21 mouse cellular contexts compared by ENCODE assay signal in the genomic region with DNA sequence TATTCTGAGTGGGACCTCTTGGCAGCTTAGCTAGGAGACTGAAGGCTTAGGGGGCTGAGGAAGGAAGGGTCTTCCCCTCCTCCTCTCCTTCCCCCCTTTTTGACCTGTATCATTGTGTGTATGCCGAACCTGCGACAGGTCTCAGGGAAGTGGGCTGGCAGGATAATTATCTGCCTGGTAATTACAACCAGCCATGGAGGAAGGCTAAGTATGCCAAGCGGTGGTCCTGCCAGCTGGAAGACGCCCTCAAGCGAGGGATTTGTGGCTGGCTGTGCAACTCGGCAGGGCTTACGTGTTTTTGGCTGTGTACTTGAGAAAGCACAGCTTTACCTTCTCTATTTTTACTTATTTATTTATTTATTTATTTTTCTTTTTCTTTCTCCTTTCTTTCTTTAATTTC.
DNase-seq lines count a peak whose midpoint lies in the region; ATAC-seq and TF ChIP-seq lines count a peak whose summit lies in the region.
"Had no signal": no experiment of that assay in that cellular context is flagged by ENCODE, and none has a peak within 500 bp of the region (broad histone marks: within the 10 kb centered on the region; RNA-seq: fewer than 3 reads in every experiment).

No protein-coding gene starts in this region.

- H3K4me1 ChIP-seq in cerebellum, adult 2 months (ENCODE audit: control insufficient read depth, insufficient read depth, low read length) = no peaks in the 10 kb centered on the region
- H3K4me1 ChIP-seq in embryonic facial prominence, embryonic 14.5 days (ENCODE audit: control insufficient read depth, insufficient read depth, low read length) = no peaks in the 10 kb centered on the region

- H3K36me3 ChIP-seq in embryonic facial prominence, embryonic 14.5 days (ENCODE audit: control insufficient read depth, insufficient read depth, low read length) = no peaks in the 10 kb centered on the region
- H3K36me3 ChIP-seq: heart, embryonic 13.5 days; limb, embryonic 12.5 days had no signal

- ATAC-seq in embryonic facial prominence, embryonic 14.5 days (ENCODE audit: low read depth) = no peak
- ATAC-seq: inflammation-experienced regulatory T-cells, adult 6 months; liver, postnatal 0 days; lung, postnatal 0 days had no signal

- H3K9me3 ChIP-seq in embryonic facial prominence, embryonic 14.5 days (ENCODE audit: control insufficient read depth, low read length) = peaks cover 10% of the 10 kb centered on the region

- intact Hi-C loops in gastrocnemius, postnatal 14 days (cut with DNase I; ENCODE audit: low total_unique reads) = no loop called here
- intact Hi-C loops in gastrocnemius, postnatal 36 days (cut with DNase I) = no loop called here

- no peak overlapping the region for H3K9ac ChIP-seq in embryonic facial prominence, embryonic 14.5 days (ENCODE audit: low read depth, low read length)
- H3K9ac ChIP-seq: heart, embryonic 13.5 days; limb, embryonic 12.5 days; liver, postnatal 0 days had no signal

- TF ChIP-seq CTCF in cerebellum, adult 2 months (IDR thresholded peaks at IDR 0.05; ENCODE audit: borderline replicate concordance, insufficient read depth, low read depth, low read length) = no peak

- H3K4me3 ChIP-seq in cerebellum, adult 2 months (replicated peaks; ENCODE audit: insufficient read depth, low read depth, low read length) = no peak overlapping the region
- H3K4me3 ChIP-seq in embryonic facial prominence, embryonic 14.5 days (ENCODE audit: low read depth, low read length) = no peak overlapping the region
- H3K4me3 ChIP-seq: heart, adult 2 months; heart, embryonic 13.5 days; limb, embryonic 12.5 days had no signal

- no peak overlapping the region for H3K27ac ChIP-seq in cerebellum, adult 2 months (ENCODE audit: insufficient read depth, low read length)
- no peak overlapping the region for H3K27ac ChIP-seq in embryonic facial prominence, embryonic 14.5 days (replicated peaks; ENCODE audit: low read depth, low read length)
- H3K27ac ChIP-seq: heart, adult 2 months; heart, embryonic 13.5 days; kidney, postnatal 0 days; limb, embryonic 12.5 days; macrophage had no signal

- H3K27me3 ChIP-seq in cerebellum, adult 2 months (ENCODE audit: control insufficient read depth, insufficient read depth, low read length) = no peaks in the 10 kb centered on the region
- H3K27me3 ChIP-seq in embryonic facial prominence, embryonic 14.5 days (replicated peaks; ENCODE audit: control insufficient read depth, insufficient read depth, low read length) = no peaks in the 10 kb centered on the region
- H3K27me3 ChIP-seq: heart, embryonic 13.5 days had no signal

- peak; percentile 31 to 36 for DNase-seq in cerebellum, postnatal 14 days
- DNase-seq in cerebellum, adult 2 months = no peak
- DNase-seq in gastrocnemius, postnatal 14 days = peak; percentile 15
- no peak for DNase-seq in gastrocnemius, postnatal 36 days
- DNase-seq in right cerebral cortex, postnatal 4 days = peak; percentile 25
- DNase-seq in right cerebral cortex, adult 18-20 months = no peak
- DNase-seq in embryonic facial prominence, embryonic 14.5 days (ENCODE audit: low spot score) = peak; percentile 58
- no peak for DNase-seq in kidney, adult 18-20 months
- DNase-seq: cerebellum, adult 11-12 months; heart, adult 2 months; heart, postnatal 14 days; kidney, adult 2 months; liver, postnatal 0 days; right cerebral cortex, postnatal 25 days had no signal

- TF ChIP-seq POLR2A in cerebellum, adult 2 months (IDR thresholded peaks at IDR 0.05; ENCODE audit: borderline replicate concordance, insufficient read depth, low read length) = no peak

- no peak overlapping the region for H3K4me2 ChIP-seq in embryonic facial prominence, embryonic 14.5 days (ENCODE audit: low read depth, low read length)
- H3K4me2 ChIP-seq: heart, embryonic 13.5 days; limb, embryonic 12.5 days; liver, embryonic 11.5 days had no signal

- 11% methylated on average over 7 of the region's 7 CpGs for WGBS in cerebellum, adult 2 months
- WGBS in embryonic facial prominence, embryonic 14.5 days = 30% methylated on average over 7 of the region's 7 CpGs

Comparison
In these comparisons a context has a peak if more than half of its experiments do, and no peak if none do; other contexts are left out.
1. DNase-seq: peak in cerebellum, postnatal 14 days (2 of 2), gastrocnemius, postnatal 14 days (single experiment), right cerebral cortex, postnatal 4 days (single experiment) and embryonic facial prominence, embryonic 14.5 days (single experiment); none in cerebellum, adult 2 months (0 of 2), gastrocnemius, postnatal 36 days (0 of 2), right cerebral cortex, adult 18-20 months (single experiment) and kidney, adult 18-20 months (single experiment).